Comparison of ENCODE assay signal across 17 mouse cellular contexts in genomic region chr11:114544212-114544611, GRCm38 (mm10).
A peak's percentile ranks its signal among the peaks of the same experiment; 100 is the strongest.
DNase-seq lines count a peak whose midpoint lies in the region; ATAC-seq and TF ChIP-seq lines count a peak whose summit lies in the region.
"Had no signal": no experiment of that assay in that cellular context is flagged by ENCODE, and none has a peak within 500 bp of the region (broad histone marks: within the 10 kb centered on the region; RNA-seq: fewer than 3 reads in every experiment).

No protein-coding gene starts in this region.

- H3K4me2 ChIP-seq in forebrain, embryonic 13.5 days, result no peak overlapping the region
- H3K4me2 ChIP-seq in forebrain, embryonic 11.5 days (ENCODE audit: low read depth, low read length, severe bottlenecking), result no peak overlapping the region
- H3K4me2 ChIP-seq in lung, postnatal 0 days (replicated peaks; ENCODE audit: low read depth, low read length), result no peak overlapping the region
- H3K4me2 ChIP-seq: embryonic facial prominence, embryonic 15.5 days; heart, embryonic 12.5 days had no signal

- ATAC-seq in forebrain, embryonic 13.5 days, result peak; percentile 70; the same call in 1 of the 2 replicates
- ATAC-seq in forebrain, embryonic 11.5 days (replicated peaks; ENCODE audit: low FRiP score), result no peak
- 0 out of 2 replicates have a peak, but pooled peaks have one; percentile 28 for ATAC-seq in lung, postnatal 0 days
- ATAC-seq: liver, postnatal 0 days; midbrain, embryonic 16.5 days; Patski had no signal

- no peak overlapping the region for H3K4me3 ChIP-seq in forebrain, embryonic 13.5 days
- no peak overlapping the region for H3K4me3 ChIP-seq in forebrain, embryonic 11.5 days (ENCODE audit: low read depth, low read length)
- no peak overlapping the region for H3K4me3 ChIP-seq in lung, postnatal 0 days (ENCODE audit: low read depth, low read length)
- H3K4me3 ChIP-seq in embryonic facial prominence, embryonic 10.5 days, result no peak overlapping the region
- H3K4me3 ChIP-seq: embryonic facial prominence, embryonic 15.5 days; heart, embryonic 12.5 days had no signal

- no peak for DNase-seq in forebrain, embryonic 11.5 days (ENCODE audit: low spot score)
- peak; percentile 18 for DNase-seq in lung, postnatal 0 days (ENCODE audit: low spot score)
- no peak for DNase-seq in lung, postnatal 36 days
- no peak for DNase-seq in embryonic facial prominence, embryonic 10.5 days (ENCODE audit: low spot score)
- DNase-seq in lung, postnatal 10 days, result peak; percentile 41
- no peak for DNase-seq in frontal cortex, postnatal 36 days (ENCODE audit: low spot score in 2 of 2)
- DNase-seq in left cerebral cortex, adult 9 months (ENCODE audit: low spot score in 2 of 2), result no peak
- DNase-seq: cerebellum, adult 11 months; heart, postnatal 36 days; kidney, adult 8-10 months; layer of hippocampus, postnatal 36 days; liver, postnatal 0 days had no signal

- H3K9ac ChIP-seq in forebrain, embryonic 13.5 days, result no peak overlapping the region
- H3K9ac ChIP-seq in forebrain, embryonic 11.5 days (ENCODE audit: low read length), result no peak overlapping the region
- H3K9ac ChIP-seq in lung, postnatal 0 days (replicated peaks; ENCODE audit: low read depth), result no peak overlapping the region
- H3K9ac ChIP-seq: embryonic facial prominence, embryonic 15.5 days; heart, embryonic 12.5 days; liver, postnatal 0 days had no signal

- H3K27me3 ChIP-seq in forebrain, embryonic 13.5 days, result no peaks in the 10 kb centered on the region
- H3K27me3 ChIP-seq in forebrain, embryonic 11.5 days (ENCODE audit: control insufficient read depth, insufficient read depth, low read length), result no peaks in the 10 kb centered on the region
- no peaks in the 10 kb centered on the region for H3K27me3 ChIP-seq in lung, postnatal 0 days (replicated peaks; ENCODE audit: insufficient read depth, low read length)
- 0 out of 2 replicates have a peak, but pooled peaks cover 5% of the 10 kb centered on the region for H3K27me3 ChIP-seq in embryonic facial prominence, embryonic 10.5 days (replicated peaks; ENCODE audit: low read depth, poor library complexity, severe bottlenecking)
- H3K27me3 ChIP-seq: embryonic facial prominence, embryonic 15.5 days; heart, embryonic 12.5 days had no signal

- peaks cover 16% of the 10 kb centered on the region for H3K4me1 ChIP-seq in forebrain, embryonic 13.5 days
- H3K4me1 ChIP-seq in forebrain, embryonic 11.5 days (replicated peaks; ENCODE audit: control insufficient read depth, insufficient read depth, low read length), result no peaks in the 10 kb centered on the region
- H3K4me1 ChIP-seq in lung, postnatal 0 days (ENCODE audit: insufficient read depth, low read depth, low read length), result no peaks in the 10 kb centered on the region
- peaks cover 29% of the 10 kb centered on the region for H3K4me1 ChIP-seq in embryonic facial prominence, embryonic 10.5 days

- TF ChIP-seq CTCF in lung, postnatal 0 days (IDR thresholded peaks at IDR 0.05), result no peak

- peak overlapping the region; percentile 44; the same call in 1 of the 2 replicates for H3K27ac ChIP-seq in forebrain, embryonic 13.5 days
- no peak overlapping the region for H3K27ac ChIP-seq in forebrain, embryonic 11.5 days (ENCODE audit: low read depth, low read length)
- no peak overlapping the region for H3K27ac ChIP-seq in lung, postnatal 0 days (ENCODE audit: low read length)
- H3K27ac ChIP-seq in embryonic facial prominence, embryonic 10.5 days (replicated peaks), result peak overlapping the region; percentile 6; the same call in 1 of the 2 replicates
- H3K27ac ChIP-seq: embryonic facial prominence, embryonic 15.5 days had no signal

- TF ChIP-seq EP300 in lung, postnatal 0 days (IDR thresholded peaks at IDR 0.05), result no peak

- H3K9me3 ChIP-seq in forebrain, embryonic 13.5 days (replicated peaks), result peaks cover 7% of the 10 kb centered on the region
- no peaks in the 10 kb centered on the region; the same call in 1 of the 2 replicates for H3K9me3 ChIP-seq in forebrain, embryonic 11.5 days (ENCODE audit: control insufficient read depth, low read length)
- H3K9me3 ChIP-seq in lung, postnatal 0 days (ENCODE audit: low read length), result no peaks in the 10 kb centered on the region
- peaks cover 8% of the 10 kb centered on the region; the same call in 1 of the 2 replicates for H3K9me3 ChIP-seq in embryonic facial prominence, embryonic 10.5 days
- H3K9me3 ChIP-seq: embryonic facial prominence, embryonic 15.5 days had no signal

- H3K36me3 ChIP-seq in forebrain, embryonic 13.5 days (ENCODE audit: poor library complexity, severe bottlenecking), result no peaks in the 10 kb centered on the region
- no peaks in the 10 kb centered on the region for H3K36me3 ChIP-seq in forebrain, embryonic 11.5 days (ENCODE audit: control insufficient read depth, insufficient read depth, low read length)
- H3K36me3 ChIP-seq in lung, postnatal 0 days (ENCODE audit: insufficient read depth, low read length), result no peaks in the 10 kb centered on the region
- H3K36me3 ChIP-seq in embryonic facial prominence, embryonic 10.5 days (replicated peaks), result no peaks in the 10 kb centered on the region
- H3K36me3 ChIP-seq: embryonic facial prominence, embryonic 15.5 days; heart, embryonic 12.5 days had no signal

- WGBS in forebrain, embryonic 13.5 days, result 68% methylated on average over 3 of the region's 3 CpGs
- WGBS in forebrain, embryonic 11.5 days, result 79% methylated on average over 3 of the region's 3 CpGs
- WGBS in lung, postnatal 0 days, result 47% methylated on average over 3 of the region's 3 CpGs
- WGBS in embryonic facial prominence, embryonic 10.5 days, result 78% methylated on average over 3 of the region's 3 CpGs

Comparison
In these comparisons a context has a peak if more than half of its experiments do, and no peak if none do; other contexts are left out.
1. H3K27ac ChIP-seq: peak in forebrain, embryonic 13.5 days (single experiment) and embryonic facial prominence, embryonic 10.5 days (single experiment); none in forebrain, embryonic 11.5 days (single experiment) and lung, postnatal 0 days (single experiment).
2. DNase-seq: peak in lung, postnatal 0 days (single experiment) and lung, postnatal 10 days (single experiment); none in forebrain, embryonic 11.5 days (single experiment), lung, postnatal 36 days (single experiment), embryonic facial prominence, embryonic 10.5 days (single experiment), frontal cortex, postnatal 36 days (0 of 2) and left cerebral cortex, adult 9 months (0 of 2).